Comparison of ENCODE assay signal across 9 mouse cellular contexts in genomic region chr10:81173132-81173531, GRCm38 (mm10). TPM values are rescaled to one million over a fixed set of nuclear protein-coding genes. Genes with fewer than 3 reads are reported as not detected.
DNase-seq lines count a peak whose midpoint lies in the region; ATAC-seq and TF ChIP-seq lines count a peak whose summit lies in the region.
"Had no signal": no experiment of that assay in that cellular context is flagged by ENCODE, and none has a peak within 500 bp of the region (broad histone marks: within the 10 kb centered on the region; RNA-seq: fewer than 3 reads in every experiment).

No protein-coding gene starts in this region.

- TF ChIP-seq RAD21 in MEL (IDR thresholded peaks at IDR 0.05; ENCODE audit: low read depth, low read length) = no peak; the same call in 1 of the 2 replicates

- H3K4me2 ChIP-seq in forebrain, embryonic 15.5 days (replicated peaks) = peak overlapping the region; percentile 34
- H3K4me2 ChIP-seq in lung, postnatal 0 days (replicated peaks; ENCODE audit: low read depth, low read length) = peak overlapping the region; percentile 25; the same call in 1 of the 2 replicates

- peak; percentile 87 to 93 (median 89) for TF ChIP-seq CTCF in MEL (IDR thresholded peaks at IDR 0.05 in 2 of 3, conservative IDR thresholded peaks at IDR 0.05 in 1 of 3; ENCODE audit: control insufficient read depth in 1 of 3, insufficient read depth in 1 of 3, low read depth in 2 of 3, low read length in 3 of 3, poor library complexity in 1 of 3, severe bottlenecking in 1 of 3)
- TF ChIP-seq CTCF in layer of hippocampus, adult 2 months (conservative IDR thresholded peaks at IDR 0.05) = peak; percentile 96
- TF ChIP-seq CTCF in lung, postnatal 0 days (IDR thresholded peaks at IDR 0.05) = peak; percentile 89

- H3K27me3 ChIP-seq in MEL (ENCODE audit: control insufficient read depth in 1 of 2, insufficient read depth in 2 of 2, low read length in 2 of 2) = no peaks in the 10 kb centered on the region
- H3K27me3 ChIP-seq in forebrain, embryonic 15.5 days = no peaks in the 10 kb centered on the region
- no peaks in the 10 kb centered on the region for H3K27me3 ChIP-seq in lung, postnatal 0 days (replicated peaks; ENCODE audit: insufficient read depth, low read length)

- H3K36me3 ChIP-seq in MEL (ENCODE audit: control insufficient read depth in 1 of 2, insufficient read depth in 2 of 2, low read length in 2 of 2) = peaks cover 1 to 11% of the 10 kb centered on the region in 2 experiments
- peaks cover 7% of the 10 kb centered on the region for H3K36me3 ChIP-seq in forebrain, embryonic 15.5 days
- 0 out of 2 replicates have a peak, but pooled peaks cover 7% of the 10 kb centered on the region for H3K36me3 ChIP-seq in lung, postnatal 0 days (ENCODE audit: insufficient read depth, low read length)

- DNase-seq in MEL (ENCODE audit: low read depth, low spot score) = peak; percentile 95
- DNase-seq in cerebellum, adult 18-20 months = peak; percentile 73 to 90
- DNase-seq in heart, postnatal 4 days = peak; percentile 89
- peak; percentile 77 to 83 for DNase-seq in layer of hippocampus, adult 2 months (ENCODE audit: low spot score in 2 of 2)
- DNase-seq in lung, postnatal 0 days (ENCODE audit: low spot score) = peak; percentile 90
- DNase-seq in ovary, postnatal 10 days (ENCODE audit: low spot score) = peak; percentile 66
- peak; percentile 73 to 75 for DNase-seq in thymus, adult 18-20 months

- no peak for TF ChIP-seq EP300 in MEL (IDR thresholded peaks at IDR 0.05; ENCODE audit: low read depth in 1 of 2, low read length in 2 of 2)
- no peak for TF ChIP-seq EP300 in lung, postnatal 0 days (IDR thresholded peaks at IDR 0.05)

- ATAC-seq in forebrain, embryonic 15.5 days (replicated peaks) = 0 out of 2 replicates have a peak, but pooled peaks have one; percentile 17
- peak; percentile 14; the same call in 1 of the 2 replicates for ATAC-seq in lung, postnatal 0 days

- no peaks in the 10 kb centered on the region for H3K9me3 ChIP-seq in MEL (replicated peaks; ENCODE audit: insufficient read depth, low read length)
- H3K9me3 ChIP-seq in forebrain, embryonic 15.5 days = no peaks in the 10 kb centered on the region
- H3K9me3 ChIP-seq in lung, postnatal 0 days (ENCODE audit: low read length) = no peaks in the 10 kb centered on the region

- H3K27ac ChIP-seq in MEL (ENCODE audit: control insufficient read depth, low read depth, low read length) = peak overlapping the region; percentile 94
- H3K27ac ChIP-seq in forebrain, embryonic 15.5 days (replicated peaks) = peak overlapping the region; percentile 92
- peak overlapping the region; percentile 97 for H3K27ac ChIP-seq in layer of hippocampus, adult 2 months
- peak overlapping the region; percentile 68 for H3K27ac ChIP-seq in lung, postnatal 0 days (ENCODE audit: low read length)

- 2% methylated on average over 21 of the region's 21 CpGs for WGBS in forebrain, embryonic 15.5 days
- 9% methylated on average over 21 of the region's 21 CpGs for WGBS in lung, postnatal 0 days

- peaks cover 18% of the 10 kb centered on the region for H3K79me2 ChIP-seq in MEL (ENCODE audit: control insufficient read depth, insufficient read depth, low read length, poor library complexity)

- H3K9ac ChIP-seq in MEL (ENCODE audit: control insufficient read depth, low read depth, low read length, poor library complexity, severe bottlenecking) = peak overlapping the region; percentile 88
- H3K9ac ChIP-seq in forebrain, embryonic 15.5 days (replicated peaks) = peak overlapping the region; percentile 46
- H3K9ac ChIP-seq in lung, postnatal 0 days (replicated peaks; ENCODE audit: low read depth) = 0 out of 2 replicates have a peak overlapping the region, but pooled peaks have one; percentile 29

- peak in 1 of 2 experiments; percentile 95; a peak in 2 of 4 replicates for TF ChIP-seq POLR2A in MEL (IDR thresholded peaks at IDR 0.05; ENCODE audit: control insufficient read depth in 1 of 2, insufficient read depth in 1 of 2, low read depth in 1 of 2, low read length in 2 of 2, poor library complexity in 1 of 2)

- H3K4me3 ChIP-seq in MEL (ENCODE audit: control insufficient read depth in 1 of 2, insufficient read depth in 1 of 2, low read depth in 2 of 2, low read length in 2 of 2) = peak overlapping the region; percentile 45 to 50
- H3K4me3 ChIP-seq in forebrain, embryonic 15.5 days = peak overlapping the region; percentile 20
- peak overlapping the region; percentile 39 for H3K4me3 ChIP-seq in layer of hippocampus, adult 2 months
- no peak overlapping the region for H3K4me3 ChIP-seq in lung, postnatal 0 days (ENCODE audit: low read depth, low read length)

- H3K4me1 ChIP-seq in MEL (ENCODE audit: control insufficient read depth in 1 of 2, insufficient read depth in 2 of 2, low read length in 2 of 2) = peaks cover 0 to 15% of the 10 kb centered on the region in 2 experiments; a peak in 3 of 4 replicates
- H3K4me1 ChIP-seq in forebrain, embryonic 15.5 days = peaks cover 59% of the 10 kb centered on the region
- H3K4me1 ChIP-seq in lung, postnatal 0 days (ENCODE audit: insufficient read depth, low read depth, low read length) = peaks cover 8% of the 10 kb centered on the region

TF ChIP-seq in MEL, 35 proteins besides CTCF, POLR2A, EP300 and RAD21 (continues in another document):
- peak; percentile 94 for TF ChIP-seq NELFE (IDR thresholded peaks at IDR 0.05; ENCODE audit: low read depth, low read length)
- TF ChIP-seq NRF1 (IDR thresholded peaks at IDR 0.05; ENCODE audit: insufficient read depth, low read depth, low read length, poor library complexity, severe bottlenecking) = peak; percentile 98
- peak; percentile 57 for TF ChIP-seq ELF1 (IDR thresholded peaks at IDR 0.05; ENCODE audit: low read depth, low read length)
- TF ChIP-seq BHLHE40 (IDR thresholded peaks at IDR 0.05; ENCODE audit: borderline replicate concordance, low read depth, low read length) = peak; percentile 71; the same call in 1 of the 2 replicates
- peak; percentile 65 for TF ChIP-seq MAX (IDR thresholded peaks at IDR 0.05; ENCODE audit: low read length)
- TF ChIP-seq HCFC1 (IDR thresholded peaks at IDR 0.05; ENCODE audit: low read depth, low read length) = peak; percentile 85
- peak; percentile 81; the same call in 1 of the 2 replicates for TF ChIP-seq TBP (IDR thresholded peaks at IDR 0.05; ENCODE audit: low read depth, low read length)
- peak; percentile 37; the same call in 1 of the 2 replicates for TF ChIP-seq ZNF384 (IDR thresholded peaks at IDR 0.05; ENCODE audit: low read depth, low read length)
- peak; percentile 31; the same call in 1 of the 2 replicates for TF ChIP-seq TAL1 (IDR thresholded peaks at IDR 0.05; ENCODE audit: low read length)
- peak; percentile 69 for TF ChIP-seq MXI1 (IDR thresholded peaks at IDR 0.05; ENCODE audit: low read depth, low read length)
- no peak for TF ChIP-seq RCOR1 (IDR thresholded peaks at IDR 0.05; ENCODE audit: low read depth, low read length)
- peak; percentile 91 for TF ChIP-seq MYC (IDR thresholded peaks at IDR 0.05; ENCODE audit: low read depth, low read length)
- TF ChIP-seq UBTF (IDR thresholded peaks at IDR 0.05; ENCODE audit: borderline replicate concordance, insufficient read depth, low read depth, low read length) = no peak
- TF ChIP-seq USF1 (IDR thresholded peaks at IDR 0.05; ENCODE audit: low read depth, low read length) = peak; percentile 67
- TF ChIP-seq SMC3 (IDR thresholded peaks at IDR 0.05; ENCODE audit: low read depth, low read length) = peak; percentile 6; the same call in 1 of the 2 replicates

RNA-seq across cellular contexts. Expression of gene Eef2, which starts 3.3 kb away (rescaled TPM):
- 2,850 and 2,863 TPM in 2 replicates for total RNA-seq in MEL (2012; rRNA removed)
- polyA plus RNA-seq in MEL (2012; ENCODE audit: insufficient read depth in 1 of 2, insufficient read length in 2 of 2, low read depth in 1 of 2, low replicate concordance in 2 of 2, missing spikeins in 1 of 2) = 1,000 to 10,000 TPM; 3,442 to 4,586 TPM
- 633 and 637 TPM in 2 replicates for polyA plus RNA-seq in forebrain, embryonic 15.5 days (2015; fragmentation: Nextera tagmentation; extraction: Ambion mirVana)
- total RNA-seq in heart, postnatal 4 days (2021) = 1,000 to 10,000 TPM; 1,326 to 1,351 TPM
- 100 to 1,000 TPM; 907 to 909 TPM for total RNA-seq in layer of hippocampus, adult 2 months (2021)
- polyA plus RNA-seq in lung, postnatal 0 days (2015; fragmentation: Nextera tagmentation; extraction: Ambion mirVana) = 509 and 537 TPM in 2 replicates

RNA-seq across cellular contexts. Expression of gene Pias4, which starts 5.4 kb away (rescaled TPM):
- total RNA-seq in MEL (2012; rRNA removed) = 19.5 and 21.0 TPM in 2 replicates
- 10 to 100 TPM in 1 of 2 experiments, not detected in 1; 40.4 TPM for polyA plus RNA-seq in MEL (2012; ENCODE audit: insufficient read depth in 1 of 2, insufficient read length in 2 of 2, low read depth in 1 of 2, low replicate concordance in 2 of 2, missing spikeins in 1 of 2)
- polyA plus RNA-seq in forebrain, embryonic 15.5 days (2015; fragmentation: Nextera tagmentation; extraction: Ambion mirVana) = 54.9 and 57.8 TPM in 2 replicates
- total RNA-seq in heart, postnatal 4 days (2021) = 10 to 100 TPM; 17.5 to 18.6 TPM
- total RNA-seq in layer of hippocampus, adult 2 months (2021) = 10 to 100 TPM; 29.4 to 29.5 TPM
- polyA plus RNA-seq in lung, postnatal 0 days (2015; fragmentation: Nextera tagmentation; extraction: Ambion mirVana) = 27.9 TPM in 2 replicates

RNA-seq across cellular contexts. Expression of gene Dapk3, which starts 9.7 kb away (rescaled TPM):
- total RNA-seq in MEL (2012; rRNA removed) = 42.3 and 49.2 TPM in 2 replicates
- polyA plus RNA-seq in MEL (2012; ENCODE audit: insufficient read depth in 1 of 2, insufficient read length in 2 of 2, low read depth in 1 of 2, low replicate concordance in 2 of 2, missing spikeins in 1 of 2) = 10 to 100 TPM in 1 of 2 experiments, not detected in 1; 79.1 TPM
- polyA plus RNA-seq in forebrain, embryonic 15.5 days (2015; fragmentation: Nextera tagmentation; extraction: Ambion mirVana) = 56.8 and 61.3 TPM in 2 replicates
- 10 to 100 TPM; 41.9 to 45.7 TPM for total RNA-seq in heart, postnatal 4 days (2021)
- 10 to 100 TPM; 73.6 to 78.4 TPM for total RNA-seq in layer of hippocampus, adult 2 months (2021)
- polyA plus RNA-seq in lung, postnatal 0 days (2015; fragmentation: Nextera tagmentation; extraction: Ambion mirVana) = 48.9 and 50.2 TPM in 2 replicates

RNA-seq across cellular contexts. Expression of gene 4930442H23Rik, which starts 10.5 kb away (rescaled TPM):
- 0.13 and 0.31 TPM in 2 replicates for total RNA-seq in MEL (2012; rRNA removed)
- under 1 TPM in 1 of 2 experiments, not detected in 1; 0.42 TPM for polyA plus RNA-seq in MEL (2012; ENCODE audit: insufficient read depth in 1 of 2, insufficient read length in 2 of 2, low read depth in 1 of 2, low replicate concordance in 2 of 2, missing spikeins in 1 of 2)
- 0.14 and 0.19 TPM in 2 replicates for polyA plus RNA-seq in forebrain, embryonic 15.5 days (2015; fragmentation: Nextera tagmentation; extraction: Ambion mirVana)
- total RNA-seq in heart, postnatal 4 days (2021) = not detected
- total RNA-seq in layer of hippocampus, adult 2 months (2021) = not detected
- polyA plus RNA-seq in lung, postnatal 0 days (2015; fragmentation: Nextera tagmentation; extraction: Ambion mirVana) = 0.16 and 0.25 TPM in 2 replicates
- total RNA-seq: left cerebral cortex, adult 8-10 months had no signal

RNA-seq across cellular contexts. Expression of gene Nmrk2, which starts 28.7 kb away (rescaled TPM):
- not detected in 2 replicates for total RNA-seq in MEL (2012; rRNA removed)
- polyA plus RNA-seq in MEL (2012; ENCODE audit: insufficient read depth in 1 of 2, insufficient read length in 2 of 2, low read depth in 1 of 2, low replicate concordance in 2 of 2, missing spikeins in 1 of 2) = not detected
- 0.11 TPM in 1 of 2 replicates, not detected in the other for polyA plus RNA-seq in forebrain, embryonic 15.5 days (2015; fragmentation: Nextera tagmentation; extraction: Ambion mirVana)
- 10 to 100 TPM; 44.1 to 74.9 TPM for total RNA-seq in heart, postnatal 4 days (2021)
- total RNA-seq in layer of hippocampus, adult 2 months (2021) = under 1 TPM; 0.32 to 0.33 TPM
- polyA plus RNA-seq in lung, postnatal 0 days (2015; fragmentation: Nextera tagmentation; extraction: Ambion mirVana) = 0.80 and 0.92 TPM in 2 replicates

Comparison
In these comparisons a context has a peak if more than half of its experiments do, and no peak if none do; other contexts are left out.
1. H3K9ac ChIP-seq: peak in every context shown above with its lines; median percentile 88 in MEL; 46 in forebrain, embryonic 15.5 days; 29 in lung, postnatal 0 days.